Mouse (Mus musculus): ENCODE measurements around the gene Eml2. TPM values are rescaled to one million over a fixed set of nuclear protein-coding genes. Genes with fewer than 3 reads are reported as not detected.

Eml2 gene
- total RNA-seq, 2 experiments from 2014 or later, result 141 to 147 TPM

Small RNA genes within 50 kb of the gene (microRNA-seq; reads per million reads assigned to microRNA genes)
- gene Mir330, result 12,297 to 12,514 reads per million in 2 experiments

Other genes with a start within 250 kb of the Eml2 start
- under 1 TPM; 0.40 to 0.49 TPM for gene Nanos2, start 189.0 kb upstream of the Eml2 start, total RNA-seq (2021)
- gene Mypop, start 185.2 kb upstream of the Eml2 start, total RNA-seq (2021), result 10 to 100 TPM; 53.8 to 59.5 TPM
- gene Irf2bp1, start 172.4 kb upstream of the Eml2 start, total RNA-seq (2021), result 10 to 100 TPM; 55.7 to 57.8 TPM
- gene Foxa3, start 152.9 kb upstream of the Eml2 start, total RNA-seq (2021), result not detected
- 100 to 1,000 TPM; 116 to 123 TPM for gene Sympk, start 152.0 kb upstream of the Eml2 start, total RNA-seq (2021)
- gene Rsph6a, start 121.7 kb upstream of the Eml2 start, total RNA-seq (2021), result under 1 TPM in 1 of 2 experiments, not detected in 1; 0.35 TPM
- 100 to 1,000 TPM; 143 TPM for gene Dmwd, start 100.2 kb upstream of the Eml2 start, total RNA-seq (2021)
- 10 to 100 TPM; 26.6 to 32.0 TPM for gene Dmpk, start 92.6 kb upstream of the Eml2 start, total RNA-seq (2021)
- 1 to 10 TPM; 2.3 to 3.0 TPM for gene Six5, start 81.8 kb upstream of the Eml2 start, total RNA-seq (2021)
- gene Gm4969, start 58.1 kb upstream of the Eml2 start, total RNA-seq (2021), result under 1 TPM; 0.16 to 0.40 TPM
- gene Fbxo46, start 56.6 kb upstream of the Eml2 start, total RNA-seq (2021), result 10 to 100 TPM; 13.6 to 15.6 TPM
- 10 to 100 TPM; 15.0 to 17.0 TPM for gene Qpctl, start 27.1 kb upstream of the Eml2 start, total RNA-seq (2021)
- 10 to 100 TPM; 73.9 to 78.5 TPM for gene Snrpd2, start 26.7 kb upstream of the Eml2 start, total RNA-seq (2021)
- 1 to 10 TPM; 1.4 to 1.8 TPM for gene Gipr, start 10.3 kb upstream of the Eml2 start, total RNA-seq (2021)
- 1 to 10 TPM; 2.5 to 3.6 TPM for gene Gpr4, start 36.1 kb downstream of the Eml2 start, total RNA-seq (2021)
- 10 to 100 TPM; 47.3 to 47.6 TPM for gene Opa3, start 51.9 kb downstream of the Eml2 start, total RNA-seq (2021)
- 10 to 100 TPM; 13.6 to 15.1 TPM for gene Vasp, start 95.4 kb downstream of the Eml2 start, total RNA-seq (2021)
- not detected for gene Ppm1n, start 103.6 kb downstream of the Eml2 start, total RNA-seq (2021)
- 100 to 1,000 TPM; 128 to 129 TPM for gene Rtn2, start 106.2 kb downstream of the Eml2 start, total RNA-seq (2021)
- gene Fosb, start 133.6 kb downstream of the Eml2 start, total RNA-seq (2021), result 10 to 100 TPM; 20.9 to 54.7 TPM
- 10 to 100 TPM; 39.1 to 45.2 TPM for gene Ercc1, start 168.4 kb downstream of the Eml2 start, total RNA-seq (2021)
- gene Cd3eap, start 183.1 kb downstream of the Eml2 start, total RNA-seq (2021), result 10 to 100 TPM; 17.1 to 18.1 TPM
- 1 to 10 TPM; 8.2 to 9.6 TPM for gene Ppp1r13l, start 183.3 kb downstream of the Eml2 start, total RNA-seq (2021)
- 10 to 100 TPM; 32.2 to 36.4 TPM for gene Ercc2, start 205.6 kb downstream of the Eml2 start, total RNA-seq (2021)
- 1 to 10 TPM; 3.5 to 4.3 TPM for gene Klc3, start 227.7 kb downstream of the Eml2 start, total RNA-seq (2021)
- under 1 TPM in 1 of 2 experiments, not detected in 1; 0.19 TPM for gene Ckm, start 228.4 kb downstream of the Eml2 start, total RNA-seq (2021)

Measured in left cerebral cortex, adult 18-20 months (tissue).